Mouse (Mus musculus) heart, adult 8-10 months (tissue): ENCODE results near the gene Sin3a. TPM values are rescaled to one million over a fixed set of nuclear protein-coding genes. Genes with fewer than 3 reads are reported as not detected.

ENCODE experiments used
- DNase-seq: peaks from one replicate; pipeline ENCODE4 v3.0.0; 2022; ENCODE audit warnings: low spot score
- total RNA-seq, 4 experiments: library from RNA; stranded (reverse); gene quantifications; 2 replicates each; pipeline ENCODE4 v1.2.4; 2022

Gene Sin3a
- 10 to 100 TPM; 28.4 to 40.4 (median 30.9) TPM for total RNA-seq

GRCm38 (mm10) chr9:57071801-57072351 is at the start of gene Sin3a:
Sin3a (plus strand) TSS chr9:57072040.
- peak; percentile 81 for DNase-seq

- DNase-seq = no peak
Observed at GRCm38 (mm10) chr9:57031756-57032155, 40.1 kb upstream of the Sin3a start.

GRCm38 (mm10) chr9:57056237-57056636 is 15.6 kb upstream of the Sin3a start:
- peak; percentile 57 for DNase-seq

- no peak for DNase-seq
Observed at GRCm38 (mm10) chr9:57064164-57064563, 7.7 kb upstream of the Sin3a start.

- DNase-seq = no peak
Observed at GRCm38 (mm10) chr9:57068266-57068665, 3.6 kb upstream of the Sin3a start.

GRCm38 (mm10) chr9:57070262-57070661 is 1.6 kb upstream of the Sin3a start:
- DNase-seq = no peak

GRCm38 (mm10) chr9:57070800-57071545 is 867 bp upstream of the Sin3a start:
- DNase-seq = no peak

GRCm38 (mm10) chr9:57072526-57072988 is 717 bp downstream of the Sin3a start:
- no peak for DNase-seq

- DNase-seq = peak; percentile 100
Observed at GRCm38 (mm10) chr9:57072989-57073789, 1.3 kb downstream of the Sin3a start.

- no peak for DNase-seq
Observed at GRCm38 (mm10) chr9:57073790-57074094, 1.9 kb downstream of the Sin3a start.

GRCm38 (mm10) chr9:57074171-57074821 is 2.5 kb downstream of the Sin3a start:
- no peak for DNase-seq

GRCm38 (mm10) chr9:57074822-57075603 is 3.2 kb downstream of the Sin3a start:
- DNase-seq = peak; percentile 78

- DNase-seq = peak; percentile 99
Observed at GRCm38 (mm10) chr9:57075681-57076381, 4.0 kb downstream of the Sin3a start.

GRCm38 (mm10) chr9:57076701-57077660 is 5.1 kb downstream of the Sin3a start:
- DNase-seq = peak; percentile 83

GRCm38 (mm10) chr9:57082236-57082635 is 10.4 kb downstream of the Sin3a start:
- no peak for DNase-seq

GRCm38 (mm10) chr9:57117261-57117755 is 45.5 kb downstream of the Sin3a start:
- DNase-seq = no peak

GRCm38 (mm10) chr9:57129641-57130040 is 57.8 kb downstream of the Sin3a start:
- DNase-seq = no peak

GRCm38 (mm10) chr9:57130577-57131433 is 59.0 kb downstream of the Sin3a start, which contains the start of gene Man2c1:
Man2c1 (plus strand) TSS chr9:57130690.
- DNase-seq = peak; percentile 91
